Mouse (Mus musculus): ENCODE results near the gene Hmcn1. TPM values are rescaled to one million over a fixed set of nuclear protein-coding genes. Genes with fewer than 3 reads are reported as not detected.

Gene Hmcn1
- total and polyA plus RNA-seq, 3 experiments: 11.9 to 23.5 (median 13.7) TPM

DNA sequence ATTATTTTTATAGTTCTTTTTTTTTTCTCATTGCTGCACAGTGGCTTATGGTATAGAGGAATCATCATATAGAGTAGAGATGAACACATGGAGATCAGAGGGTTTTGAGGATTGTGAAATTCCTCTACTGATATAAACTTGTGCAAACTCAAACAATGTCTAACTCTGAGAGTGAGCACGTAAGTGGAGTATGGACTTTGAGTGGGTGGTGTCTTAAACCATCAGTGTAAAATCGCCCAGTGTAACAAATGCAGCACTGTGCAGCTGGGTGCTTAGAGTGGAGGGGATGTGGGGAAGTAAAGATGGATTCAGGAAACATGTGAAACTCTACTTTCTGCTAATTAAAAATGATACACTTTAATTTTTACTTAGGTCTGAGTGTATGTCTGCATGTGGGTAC, 408.8 kb downstream of the Hmcn1 start:
- WGBS: 94% methylated on average over 2 of the region's 2 CpGs
- Histone ChIP-seq H3K4me1 (ENCODE audit: control insufficient read depth, insufficient read depth, low read length) (no peaks in the 10 kb centered on the region), H3K4me3 (no peak overlapping the region), H3K27ac (no peak overlapping the region), H3K79me2 (replicated peaks; ENCODE audit: control insufficient read depth, insufficient read depth, low read length) (no peaks in the 10 kb centered on the region), H3K36me3 (ENCODE audit: control insufficient read depth, insufficient read depth, low read length) (no peaks in the 10 kb centered on the region), H3K27me3 (ENCODE audit: control insufficient read depth, insufficient read depth, low read length) (no peaks in the 10 kb centered on the region), H3K9ac (ENCODE audit: low read depth, low read length) (no peak overlapping the region)
- TF ChIP-seq POLR2A (IDR thresholded peaks at IDR 0.05; ENCODE audit: insufficient read depth, low read depth, low read length) (no peak), CTCF (IDR thresholded peaks at IDR 0.05) (no peak), EP300 (IDR thresholded peaks at IDR 0.05; ENCODE audit: insufficient read depth, low read depth, low read length) (no peak)
- intact Hi-C loops (cut with DNase I): no loop called here
- DNase-seq: no peak

DNA sequence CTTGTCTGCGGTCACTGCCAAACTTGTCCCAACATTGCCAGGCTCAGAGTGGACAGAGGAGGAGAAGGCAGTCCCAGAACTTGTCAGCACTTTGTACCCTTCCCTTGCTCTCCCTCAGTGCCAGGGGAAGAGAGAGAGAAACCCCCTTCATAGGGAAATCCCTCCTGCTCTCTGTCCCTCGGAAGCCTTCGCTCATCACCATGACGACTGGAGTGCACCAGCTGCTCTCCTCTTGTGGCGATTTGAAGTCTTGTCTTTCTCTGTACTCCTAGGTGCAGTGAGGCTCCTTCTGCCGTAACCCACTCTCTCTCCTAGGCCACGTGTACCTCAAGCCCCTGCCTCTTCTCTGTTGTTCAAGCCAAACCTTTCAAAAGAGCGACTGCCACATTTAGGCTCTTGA, 409.5 kb downstream of the Hmcn1 start:
- 72% methylated on average over 8 of the region's 8 CpGs for WGBS
- Histone ChIP-seq H3K36me3 (ENCODE audit: control insufficient read depth, insufficient read depth, low read length) (no peaks in the 10 kb centered on the region), H3K4me1 (ENCODE audit: control insufficient read depth, insufficient read depth, low read length) (no peaks in the 10 kb centered on the region), H3K9ac (ENCODE audit: low read depth, low read length) (no peak overlapping the region), H3K27ac (no peak overlapping the region), H3K79me2 (replicated peaks; ENCODE audit: control insufficient read depth, insufficient read depth, low read length) (no peaks in the 10 kb centered on the region), H3K27me3 (ENCODE audit: control insufficient read depth, insufficient read depth, low read length) (no peaks in the 10 kb centered on the region), H3K4me3 (no peak overlapping the region)
- no peak for TF ChIP-seq CTCF (IDR thresholded peaks at IDR 0.05)
- TF ChIP-seq EP300 (IDR thresholded peaks at IDR 0.05; ENCODE audit: insufficient read depth, low read depth, low read length): no peak
- intact Hi-C loops (cut with DNase I): no loop called here
- no peak for DNase-seq

DNA sequence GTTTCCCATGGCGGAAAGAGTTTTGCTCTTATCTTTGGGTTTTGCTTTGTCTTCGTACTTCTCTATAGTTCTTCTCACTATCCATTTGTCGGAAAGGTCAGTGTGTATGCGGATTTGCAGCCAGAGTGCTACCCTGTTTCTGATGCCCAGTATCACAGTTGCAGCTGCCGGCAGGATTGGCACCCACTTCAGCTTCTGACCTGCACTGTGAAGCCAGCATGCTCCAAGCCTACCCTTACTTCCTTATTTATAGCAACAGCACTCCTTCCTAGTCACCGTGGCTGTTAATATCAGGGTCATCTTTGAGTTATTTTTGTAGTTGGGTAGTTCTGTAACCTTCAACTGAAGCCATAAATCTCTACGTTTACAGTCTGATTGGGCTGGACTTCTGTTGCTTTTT, 412.7 kb downstream of the Hmcn1 start:
- peak overlapping the region; percentile 15 for H3K27ac ChIP-seq
- intact Hi-C loops (cut with DNase I): no loop called here

DNA sequence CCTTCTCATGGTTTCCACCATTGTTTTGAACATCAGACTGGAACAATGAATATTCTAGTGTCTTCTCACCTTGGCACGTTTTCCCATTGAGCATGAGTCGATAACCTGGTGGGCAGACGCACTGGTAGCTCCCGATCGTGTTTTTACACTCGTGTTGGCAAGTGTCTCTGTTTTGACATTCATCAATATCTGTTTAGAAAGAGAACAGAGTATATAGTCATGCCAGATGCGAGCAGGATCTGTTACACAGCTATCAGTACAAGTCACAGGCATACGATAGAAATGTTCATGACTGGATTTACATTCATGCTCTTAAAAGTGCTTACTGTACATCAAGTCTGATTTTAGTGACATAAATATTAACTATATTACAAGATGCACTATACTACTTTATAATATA, 419.8 kb downstream of the Hmcn1 start:
- 91% methylated on average over 8 of the region's 8 CpGs for WGBS
- no peaks in the 10 kb centered on the region for H3K4me1 ChIP-seq (ENCODE audit: control insufficient read depth, insufficient read depth, low read length)
- TF ChIP-seq POLR2A (IDR thresholded peaks at IDR 0.05; ENCODE audit: insufficient read depth, low read depth, low read length) (no peak), EP300 (IDR thresholded peaks at IDR 0.05; ENCODE audit: insufficient read depth, low read depth, low read length) (no peak), CTCF (IDR thresholded peaks at IDR 0.05) (no peak)
- no peak overlapping the region for H3K27ac ChIP-seq
- H3K27me3 ChIP-seq (ENCODE audit: control insufficient read depth, insufficient read depth, low read length): no peaks in the 10 kb centered on the region
- no peak for DNase-seq
- H3K9ac ChIP-seq (ENCODE audit: low read depth, low read length): no peak overlapping the region
- intact Hi-C loops (cut with DNase I): no loop called here
- H3K36me3 ChIP-seq (ENCODE audit: control insufficient read depth, insufficient read depth, low read length): no peaks in the 10 kb centered on the region
- H3K4me3 ChIP-seq: no peak overlapping the region
- H3K79me2 ChIP-seq (replicated peaks; ENCODE audit: control insufficient read depth, insufficient read depth, low read length): no peaks in the 10 kb centered on the region

More for the DNA sequence above, 412.7 kb downstream of the Hmcn1 start:
- no peaks in the 10 kb centered on the region for H3K79me2 ChIP-seq (replicated peaks; ENCODE audit: control insufficient read depth, insufficient read depth, low read length)
- H3K36me3 ChIP-seq (ENCODE audit: control insufficient read depth, insufficient read depth, low read length): no peaks in the 10 kb centered on the region
- H3K27me3 ChIP-seq (ENCODE audit: control insufficient read depth, insufficient read depth, low read length): no peaks in the 10 kb centered on the region
- TF ChIP-seq EP300 (IDR thresholded peaks at IDR 0.05; ENCODE audit: insufficient read depth, low read depth, low read length) (no peak), CTCF (IDR thresholded peaks at IDR 0.05) (no peak), POLR2A (IDR thresholded peaks at IDR 0.05; ENCODE audit: insufficient read depth, low read depth, low read length) (no peak)
- no peaks in the 10 kb centered on the region for H3K4me1 ChIP-seq (ENCODE audit: control insufficient read depth, insufficient read depth, low read length)
- H3K4me3 ChIP-seq: no peak overlapping the region
- H3K9ac ChIP-seq (ENCODE audit: low read depth, low read length): no peak overlapping the region
- WGBS: 54% methylated on average over 7 of the region's 7 CpGs
- peak; percentile 22 to 50 for DNase-seq

DNA sequence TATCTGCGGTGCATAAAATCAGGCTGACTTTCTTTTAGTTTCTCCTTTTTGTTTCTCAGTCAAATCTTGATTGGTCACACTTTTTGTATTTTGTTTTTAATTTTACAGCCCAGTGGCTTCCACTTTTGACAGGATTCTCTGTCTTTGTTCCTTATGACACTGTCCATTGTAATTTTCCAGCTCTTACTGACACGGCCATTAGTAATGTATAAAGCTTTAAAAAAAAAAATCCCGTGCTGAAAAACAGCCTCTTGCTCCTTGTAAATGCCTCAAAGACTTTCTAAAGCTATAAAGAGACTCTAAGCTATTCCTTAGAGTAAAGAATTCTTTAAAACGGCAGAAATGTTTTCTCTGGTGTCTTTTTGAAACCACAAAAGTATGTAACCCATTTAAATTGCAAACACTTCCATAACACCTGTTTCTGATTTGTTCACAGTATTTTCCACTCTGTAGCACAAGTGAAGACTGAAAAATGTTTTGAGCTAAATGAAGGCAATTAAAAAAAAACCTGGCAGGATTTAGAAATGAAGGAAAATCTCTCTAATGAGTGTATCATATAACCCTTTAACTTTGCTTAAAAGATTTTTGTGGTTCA, 422.6 kb downstream of the Hmcn1 start:
- no peak for TF ChIP-seq POLR2A (IDR thresholded peaks at IDR 0.05; ENCODE audit: insufficient read depth, low read depth, low read length)
- H3K27me3 ChIP-seq (ENCODE audit: control insufficient read depth, insufficient read depth, low read length): no peaks in the 10 kb centered on the region
- H3K36me3 ChIP-seq (ENCODE audit: control insufficient read depth, insufficient read depth, low read length): no peaks in the 10 kb centered on the region
- no peak overlapping the region for H3K4me3 ChIP-seq
- H3K9ac ChIP-seq (ENCODE audit: low read depth, low read length): no peak overlapping the region
- no peak overlapping the region for H3K27ac ChIP-seq
- H3K4me1 ChIP-seq (ENCODE audit: control insufficient read depth, insufficient read depth, low read length): no peaks in the 10 kb centered on the region
- H3K79me2 ChIP-seq (replicated peaks; ENCODE audit: control insufficient read depth, insufficient read depth, low read length): no peaks in the 10 kb centered on the region
- no peak for DNase-seq
- WGBS: 79% methylated on average over 4 of the region's 4 CpGs
- intact Hi-C loops (cut with DNase I): no loop called here

DNA sequence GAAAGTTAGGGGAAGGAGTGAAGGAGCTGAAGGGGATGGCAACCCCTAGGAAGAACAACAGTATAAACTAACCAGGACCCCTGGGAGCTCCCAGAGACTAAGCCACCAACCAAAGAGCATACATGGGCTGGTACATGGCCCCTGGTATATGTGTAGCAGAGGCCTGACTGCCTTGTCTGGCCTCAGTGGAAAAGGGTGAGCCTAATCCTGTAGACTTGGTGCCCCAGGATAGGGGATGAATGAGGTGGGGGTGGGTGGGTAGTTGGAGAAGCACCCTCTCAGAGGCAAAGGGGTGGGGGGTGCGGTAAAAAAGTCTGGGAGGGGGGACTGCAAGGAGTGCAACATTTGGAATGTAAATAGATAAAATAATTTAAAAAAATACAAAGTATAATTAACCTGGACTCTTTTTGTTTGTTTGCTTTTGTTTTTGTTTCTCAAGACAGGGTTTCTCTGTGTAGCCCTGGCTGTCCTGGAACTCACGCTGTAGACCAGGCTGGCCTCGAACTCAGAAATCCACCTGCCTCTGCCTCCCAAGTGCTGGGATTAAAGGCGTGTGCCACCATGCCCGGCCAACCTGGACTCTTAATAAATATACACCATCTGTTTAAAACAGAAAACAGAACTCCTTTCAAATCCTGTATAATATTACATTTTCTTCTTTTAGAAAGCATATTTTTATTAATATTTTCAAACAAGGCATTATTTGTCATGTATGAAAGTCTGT, 423.3 kb downstream of the Hmcn1 start:
- intact Hi-C loops (cut with DNase I): no loop called here
- Histone ChIP-seq H3K9ac (ENCODE audit: low read depth, low read length) (no peak overlapping the region), H3K4me3 (no peak overlapping the region), H3K36me3 (ENCODE audit: control insufficient read depth, insufficient read depth, low read length) (no peaks in the 10 kb centered on the region), H3K27ac (no peak overlapping the region), H3K4me1 (ENCODE audit: control insufficient read depth, insufficient read depth, low read length) (no peaks in the 10 kb centered on the region), H3K27me3 (ENCODE audit: control insufficient read depth, insufficient read depth, low read length) (no peaks in the 10 kb centered on the region), H3K79me2 (replicated peaks; ENCODE audit: control insufficient read depth, insufficient read depth, low read length) (no peaks in the 10 kb centered on the region)
- DNase-seq: no peak
- WGBS: 95% methylated on average over 5 of the region's 5 CpGs
- TF ChIP-seq EP300 (IDR thresholded peaks at IDR 0.05; ENCODE audit: insufficient read depth, low read depth, low read length) (no peak), POLR2A (IDR thresholded peaks at IDR 0.05; ENCODE audit: insufficient read depth, low read depth, low read length) (no peak), CTCF (IDR thresholded peaks at IDR 0.05) (no peak)

Data from heart, adult 2 months (tissue).